Mouse (Mus musculus) thymus, postnatal 36 days (tissue): Measurements from ENCODE around the gene Enox1.

ENCODE experiments used
- DNase-seq, 2 experiments: peaks; one replicate each; pipeline ENCODE4 v3.0.0; 2022; ENCODE audit warnings: mixed read lengths in 2 of 2

Gene Enox1

GRCm38 (mm10) chr14:77580106-77580936 is 423.8 kb downstream of the Enox1 start:
- DNase-seq, result no peak

DNA sequence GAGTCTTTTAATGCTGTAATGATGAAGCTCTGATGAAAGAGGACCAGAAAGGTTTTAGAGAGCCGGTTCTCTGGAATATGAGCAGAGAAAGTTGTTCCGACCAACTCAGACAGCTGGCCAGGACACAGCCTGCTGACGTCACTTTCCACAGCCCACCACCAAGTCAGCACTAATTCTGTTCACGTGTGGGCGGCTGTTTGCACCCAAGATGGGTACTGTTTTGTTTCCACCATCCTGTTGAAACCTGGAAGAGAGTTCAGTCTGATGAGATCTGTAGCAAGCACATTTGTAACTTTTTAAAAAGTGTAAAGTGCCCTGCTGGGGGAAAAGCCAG is 424.3 kb downstream of the Enox1 start:
- DNase-seq, result no peak

DNA sequence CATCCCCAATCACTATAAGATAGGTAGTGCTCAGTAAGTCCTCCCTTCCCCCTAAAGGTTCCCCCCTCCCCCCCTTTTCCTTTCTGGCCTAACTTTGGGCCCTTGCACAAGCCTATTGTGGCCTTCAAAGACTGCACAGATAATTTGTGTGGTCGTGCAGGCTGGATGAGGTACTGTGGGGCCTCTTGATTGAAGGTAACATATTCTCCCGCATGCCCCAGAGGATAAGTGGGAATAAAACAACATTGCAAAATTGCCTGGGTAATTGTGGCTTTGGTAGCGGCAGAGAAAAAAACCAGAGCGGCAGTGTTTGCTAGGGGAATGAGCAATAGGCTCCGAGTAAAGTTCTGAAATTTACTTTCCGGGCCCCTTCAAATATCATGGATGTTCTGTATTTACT is 425.1 kb downstream of the Enox1 start:
- DNase-seq, result no peak

DNA sequence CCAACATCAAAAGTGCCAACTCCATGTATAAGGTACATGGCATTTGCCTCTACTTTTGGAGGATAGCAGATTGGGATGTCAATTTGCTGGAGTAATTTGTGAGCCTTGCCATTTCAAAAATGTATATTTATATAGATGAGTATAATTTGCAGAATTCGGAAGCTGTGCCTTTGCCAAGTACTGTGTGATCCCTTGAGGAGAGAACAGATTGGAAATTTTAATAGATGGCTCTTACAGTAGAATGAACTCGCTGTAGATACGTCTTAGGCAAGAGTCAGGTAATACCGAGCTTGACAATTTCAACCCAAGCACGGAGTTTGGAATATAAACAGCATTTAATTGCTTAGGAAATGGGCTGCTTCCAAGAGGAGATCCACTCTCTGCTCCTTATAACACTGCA is 427.9 kb downstream of the Enox1 start:
- DNase-seq, result no peak

GRCm38 (mm10) chr14:77585031-77585800 is 428.7 kb downstream of the Enox1 start:
- no peak for DNase-seq

GRCm38 (mm10) chr14:77586033-77586432 is 429.5 kb downstream of the Enox1 start:
- no peak for DNase-seq

- no peak for DNase-seq
Observed at GRCm38 (mm10) chr14:77587182-77587581, 430.6 kb downstream of the Enox1 start.

DNA sequence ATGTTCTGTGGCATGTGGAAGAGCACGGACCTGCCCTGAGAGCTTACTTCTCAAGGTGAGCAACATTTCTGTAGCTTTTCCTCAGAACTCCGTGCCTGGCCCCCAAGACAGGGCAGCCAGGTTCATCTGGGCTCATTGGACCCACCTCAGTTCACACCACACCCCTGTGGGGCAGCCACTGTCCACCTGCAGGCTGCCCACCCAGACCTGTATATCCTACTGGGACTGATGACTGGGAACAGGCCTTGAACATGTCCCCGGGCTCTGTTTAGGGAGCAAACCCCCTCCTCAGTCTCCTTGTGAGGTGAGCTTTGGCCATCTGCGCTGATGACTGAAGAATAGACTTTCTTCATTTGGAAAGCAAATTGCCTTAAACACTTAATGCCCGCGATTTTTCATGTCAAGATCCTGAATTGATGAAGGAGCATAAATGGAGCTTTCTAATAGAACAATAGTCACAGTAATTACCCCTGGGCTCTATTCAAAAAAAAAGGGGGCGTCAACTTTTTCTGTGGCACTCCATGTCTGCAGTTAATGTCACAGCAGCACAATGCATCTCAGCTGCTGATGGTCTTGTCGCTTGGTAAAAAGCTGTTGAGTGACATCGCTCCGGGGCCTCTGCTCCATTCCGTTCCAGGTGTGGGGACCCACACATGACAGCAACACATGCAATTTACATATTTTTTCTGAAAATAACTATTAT is 436.7 kb downstream of the Enox1 start:
- no peak for DNase-seq

DNA sequence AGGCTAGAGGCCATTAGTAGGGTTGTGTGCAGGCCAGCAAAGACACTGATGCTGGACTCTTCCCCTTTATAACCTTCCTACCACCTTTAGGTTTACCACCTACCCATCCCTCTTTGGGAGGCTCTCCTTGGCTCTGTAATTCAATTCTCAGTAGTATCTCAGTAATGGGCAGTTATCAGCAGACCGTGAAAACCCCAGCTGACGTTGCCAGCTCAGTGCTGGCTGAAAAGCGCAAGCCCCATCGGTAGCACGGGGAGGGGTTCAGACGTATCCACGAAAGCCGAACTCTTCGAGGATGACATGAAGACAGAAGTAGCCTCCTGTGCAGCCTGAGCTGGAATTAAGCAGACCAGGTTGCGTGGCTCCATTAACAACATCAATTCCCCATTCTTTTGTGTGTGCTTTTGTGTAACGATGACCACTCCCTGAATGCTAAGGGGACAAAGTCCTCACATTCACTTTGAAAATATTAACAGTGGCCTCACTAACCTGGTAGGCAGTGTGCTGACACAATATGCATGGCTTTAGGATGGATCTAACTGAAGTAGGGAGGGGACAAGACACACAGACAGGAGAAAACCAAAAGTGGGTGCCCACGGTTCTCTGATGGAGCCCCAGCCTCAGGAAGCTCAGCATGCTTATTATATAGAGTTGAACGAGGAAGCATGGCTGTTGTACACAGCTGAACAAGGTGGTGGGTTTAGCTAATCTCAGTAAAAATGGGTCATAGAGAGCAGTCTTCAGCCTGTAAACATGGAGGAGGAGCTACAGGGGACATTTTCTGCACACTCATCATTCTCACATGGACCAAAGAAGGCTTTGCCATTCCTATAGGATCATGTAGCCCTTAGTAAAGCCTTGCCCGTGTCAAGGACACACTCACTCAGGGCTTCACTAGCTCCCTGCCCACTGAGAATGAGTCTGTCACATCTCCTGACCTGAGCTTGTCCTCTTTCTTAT is 439.9 kb downstream of the Enox1 start:
- DNase-seq, result no peak

DNA sequence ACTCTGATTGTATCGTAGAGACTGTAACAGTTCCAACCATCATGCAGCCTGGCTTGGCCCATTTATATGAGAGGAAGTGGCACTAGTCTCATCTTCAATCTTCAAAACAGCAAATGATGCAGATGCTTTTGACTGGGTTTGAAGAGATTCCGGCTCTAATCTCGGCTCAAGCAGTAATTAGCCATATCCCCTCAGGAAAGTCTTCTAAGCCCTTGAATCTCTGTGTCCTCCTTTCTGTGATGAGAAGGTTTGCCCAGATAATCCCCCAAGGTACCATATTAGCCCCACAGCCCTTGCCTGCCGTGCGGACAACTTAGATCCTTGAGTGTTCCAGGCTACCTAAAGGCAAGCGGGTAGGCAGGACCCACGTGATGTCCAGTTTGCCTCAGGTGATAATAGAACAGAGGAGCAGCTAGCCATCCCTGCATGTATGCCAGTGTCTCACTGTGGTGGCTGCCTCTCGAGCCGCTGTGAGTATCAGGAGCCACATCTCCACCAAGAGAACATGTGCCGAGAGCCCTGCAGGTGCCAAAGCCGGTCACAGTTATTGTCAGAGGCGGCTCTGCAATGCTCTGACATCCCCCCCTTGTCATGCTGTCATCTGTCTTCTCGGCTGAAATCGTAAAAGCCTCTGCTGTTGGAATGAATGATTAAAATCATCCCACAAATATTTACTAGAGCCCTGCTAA is 442.6 kb downstream of the Enox1 start:
- DNase-seq, result no peak

DNA sequence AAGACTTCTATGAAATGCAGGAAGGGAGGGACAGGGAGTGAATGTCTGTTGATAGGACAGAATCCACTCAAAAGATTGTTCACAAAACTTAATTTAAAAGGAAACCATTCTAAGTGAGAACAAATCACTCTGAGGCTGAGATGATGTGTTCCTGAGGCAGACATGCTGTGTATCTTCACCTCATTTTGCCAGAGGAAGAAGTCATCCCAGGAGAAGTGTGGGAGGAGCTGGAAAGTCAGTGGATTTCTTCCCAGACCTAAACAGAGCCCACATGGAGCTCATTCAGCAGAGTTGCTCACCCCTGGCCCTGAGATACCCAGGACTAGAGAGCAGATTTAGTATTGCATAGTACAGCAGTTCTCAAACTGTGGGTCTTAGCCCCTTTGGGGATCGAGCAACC is 444.2 kb downstream of the Enox1 start:
- no peak for DNase-seq

DNA sequence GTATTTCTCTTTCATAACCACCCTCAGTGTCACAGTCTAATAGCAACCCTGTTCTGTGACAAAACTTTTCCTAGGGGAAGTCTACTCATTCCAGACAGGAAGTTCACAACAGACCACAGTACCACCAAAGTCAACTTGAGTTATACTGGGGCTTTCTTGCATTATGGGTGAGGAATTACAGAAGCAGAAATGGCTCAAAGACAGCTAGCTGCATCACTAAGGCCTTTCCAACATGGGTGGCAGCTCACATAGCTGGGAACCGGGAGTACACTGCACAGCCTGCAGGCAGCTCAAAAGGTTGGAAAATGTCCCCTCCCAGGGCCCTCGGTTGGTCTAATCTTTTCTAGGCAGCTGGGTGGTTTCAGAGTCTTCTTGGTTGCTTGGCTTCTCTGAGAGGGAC is 444.9 kb downstream of the Enox1 start:
- DNase-seq, result no peak

GRCm38 (mm10) chr14:77608182-77608839 is 451.7 kb downstream of the Enox1 start:
- no peak for DNase-seq

DNA sequence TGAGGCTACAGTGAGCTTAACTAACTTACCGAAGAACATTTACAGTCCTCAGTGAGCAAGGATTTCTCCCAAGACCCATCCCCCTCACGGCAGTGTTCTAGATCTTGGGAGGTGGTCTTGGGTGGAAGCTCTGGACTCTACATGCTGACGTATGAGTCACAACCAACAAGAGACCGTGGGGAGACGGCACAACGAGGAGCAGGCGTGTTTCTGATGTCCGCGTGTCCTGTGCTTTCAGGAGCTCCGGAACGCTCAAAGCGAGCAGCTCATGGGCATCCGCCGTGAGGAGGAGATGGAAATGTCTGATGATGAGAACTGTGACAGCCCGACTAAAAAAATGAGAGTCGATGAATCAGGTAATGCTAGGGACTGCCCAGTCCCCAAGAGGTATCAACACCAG is 458.6 kb downstream of the Enox1 start:
- no peak for DNase-seq

DNA sequence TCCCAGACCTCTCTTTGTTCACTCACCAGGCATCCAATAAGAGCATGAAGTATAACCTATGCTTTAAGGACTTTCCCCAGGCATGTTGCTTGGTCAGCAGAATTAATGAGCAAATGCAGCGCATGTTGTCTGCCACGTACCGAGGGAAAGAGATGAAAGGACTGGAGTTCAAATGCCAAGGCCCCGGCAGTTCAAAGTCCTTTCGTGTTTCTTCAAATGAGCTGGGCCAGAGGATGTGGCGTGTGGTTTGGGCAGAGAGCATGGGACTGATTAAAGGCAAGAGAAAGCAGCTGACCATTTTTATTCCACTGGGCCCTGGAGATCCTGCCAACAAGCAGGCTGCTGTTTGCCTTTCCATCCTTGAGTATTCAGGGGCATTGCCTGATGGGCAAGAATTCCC is 460.7 kb downstream of the Enox1 start:
- DNase-seq, result no peak

- DNase-seq, result no peak
Observed at GRCm38 (mm10) chr14:77618131-77618805, 461.7 kb downstream of the Enox1 start.

DNA sequence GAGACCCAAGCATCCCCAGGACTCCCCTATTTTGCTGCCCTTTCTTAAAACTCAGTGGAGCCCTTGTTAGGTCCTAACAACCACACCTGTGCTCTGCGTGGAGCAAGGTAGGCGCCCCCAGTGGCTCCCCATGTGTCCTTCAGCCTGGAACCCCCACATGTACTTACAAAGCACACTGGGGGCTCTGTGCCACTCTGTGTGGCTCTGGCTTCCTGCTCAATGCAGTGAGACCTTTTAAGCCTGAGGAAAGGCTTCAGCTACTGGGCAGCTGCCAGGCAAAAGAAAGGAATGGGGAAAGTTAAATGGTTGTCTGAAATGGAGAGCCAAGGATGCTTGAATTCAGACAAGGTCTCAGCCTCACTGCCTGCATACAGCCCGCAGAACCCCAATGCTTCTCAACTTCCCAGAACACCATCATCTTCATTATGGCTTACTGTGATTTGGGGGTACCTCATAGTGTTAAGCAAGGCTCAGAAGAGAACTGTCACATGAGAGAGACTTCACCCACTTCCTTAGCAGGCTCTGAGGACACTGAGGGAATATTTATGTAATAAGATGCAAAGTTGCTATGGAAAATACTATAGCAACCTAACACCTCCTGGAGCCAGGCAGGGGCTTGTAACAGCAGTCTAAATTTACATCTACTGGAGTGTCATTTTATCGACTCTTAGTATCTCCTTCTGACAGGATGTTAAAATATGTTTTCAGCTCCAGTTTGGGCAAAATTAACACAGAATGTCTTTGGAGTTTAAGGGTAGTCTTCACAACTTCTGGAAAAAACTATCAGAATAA is 465.1 kb downstream of the Enox1 start:
- DNase-seq, result no peak

DNA sequence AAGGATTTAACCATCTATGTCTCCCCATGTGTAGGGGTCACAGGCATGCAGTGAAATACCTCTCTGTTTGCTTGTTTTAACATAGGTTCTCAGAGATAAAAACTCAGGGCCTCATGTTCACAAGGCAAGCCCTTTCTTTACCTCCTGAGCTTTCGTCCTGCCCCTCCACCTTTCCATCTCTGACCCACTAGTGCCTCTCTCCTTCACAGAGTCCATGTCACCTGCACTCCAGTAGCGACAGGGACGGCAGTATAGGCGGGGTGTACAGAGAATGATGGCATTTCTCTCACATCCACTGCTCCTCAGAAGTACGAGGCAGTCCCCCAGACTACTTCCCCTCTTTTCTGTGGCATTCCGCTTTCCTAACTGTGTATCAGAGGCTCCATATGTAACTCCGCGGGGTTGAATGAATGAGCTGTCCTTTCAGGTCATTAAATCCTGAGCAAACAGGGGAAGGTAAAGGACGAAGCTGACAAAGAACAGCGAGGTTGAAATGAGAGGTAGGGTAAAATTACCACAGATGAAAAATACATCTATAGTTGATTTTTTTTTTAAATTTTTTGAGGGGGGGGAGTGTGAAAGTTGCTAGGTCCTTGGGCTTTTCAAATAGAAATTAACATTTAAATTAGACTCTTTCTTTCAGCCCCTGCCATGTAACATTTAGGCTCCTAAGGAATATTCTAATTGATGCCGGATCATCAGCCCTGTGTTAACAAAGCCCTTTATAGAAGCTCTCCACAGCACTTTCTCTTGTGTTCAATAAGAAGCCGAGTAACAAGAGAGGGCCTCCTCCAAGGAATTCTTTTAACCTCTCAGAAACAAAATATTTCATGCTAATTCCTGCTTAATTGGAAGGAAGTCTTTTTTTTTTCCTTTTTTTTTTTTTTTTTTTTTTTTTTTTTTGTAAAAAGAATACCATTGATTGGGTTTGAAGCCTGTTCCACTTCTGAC is 470.3 kb downstream of the Enox1 start:
- no peak for DNase-seq
